Comparison of ENCODE assay signal across 8 mouse cellular contexts in the genomic region with DNA sequence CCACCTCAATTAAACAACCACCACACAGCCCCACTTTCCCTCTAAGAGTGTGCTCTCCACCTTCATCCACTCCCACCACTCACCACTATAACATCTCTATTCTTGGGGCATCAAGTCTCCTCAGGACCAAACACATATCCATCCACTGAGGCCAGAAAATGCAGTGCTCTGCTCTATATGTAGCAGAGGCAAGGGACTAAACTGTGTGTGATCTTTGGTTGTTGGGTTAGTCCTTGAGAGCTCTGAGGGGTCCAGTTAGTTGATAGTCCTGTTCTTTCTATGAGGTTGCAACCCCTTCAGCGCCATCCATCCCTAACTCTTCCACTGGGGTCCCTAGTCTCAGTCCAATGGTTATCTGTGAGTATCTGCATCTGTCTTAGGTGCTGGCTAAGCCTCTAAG. TPM values are rescaled to one million over a fixed set of nuclear protein-coding genes. Genes with fewer than 3 reads are reported as not detected.
DNase-seq lines count a peak whose midpoint lies in the region; ATAC-seq and TF ChIP-seq lines count a peak whose summit lies in the region.

No protein-coding gene starts in this region.

- H3K27ac ChIP-seq in lung, embryonic 14.5 days (ENCODE audit: low read depth) = no peak overlapping the region
- no peak overlapping the region for H3K27ac ChIP-seq in heart, embryonic 15.5 days
- H3K27ac ChIP-seq in liver, embryonic 12.5 days = no peak overlapping the region
- no peak overlapping the region for H3K27ac ChIP-seq in neural tube, embryonic 15.5 days (replicated peaks)

- no peak overlapping the region for H3K4me2 ChIP-seq in lung, embryonic 14.5 days
- no peak overlapping the region for H3K4me2 ChIP-seq in heart, embryonic 15.5 days
- H3K4me2 ChIP-seq in liver, embryonic 12.5 days = no peak overlapping the region
- H3K4me2 ChIP-seq in neural tube, embryonic 15.5 days = no peak overlapping the region

- 62% methylated on average over 1 of the region's 1 CpGs for WGBS in lung, embryonic 14.5 days
- WGBS in heart, embryonic 15.5 days = 52% methylated on average over 1 of the region's 1 CpGs
- 40% methylated on average over 1 of the region's 1 CpGs for WGBS in liver, embryonic 12.5 days (ENCODE audit: insufficient replicate concordance)
- 77% methylated on average over 1 of the region's 1 CpGs for WGBS in neural tube, embryonic 15.5 days

- no peak for TF ChIP-seq CTCF in lung, embryonic 14.5 days (IDR thresholded peaks at IDR 0.05; ENCODE audit: low read depth)

- H3K9me3 ChIP-seq in lung, embryonic 14.5 days (ENCODE audit: low read depth, low read length) = no peaks in the 10 kb centered on the region
- no peaks in the 10 kb centered on the region for H3K9me3 ChIP-seq in heart, embryonic 15.5 days (replicated peaks)
- H3K9me3 ChIP-seq in liver, embryonic 12.5 days (replicated peaks) = 0 out of 2 replicates have a peak, but pooled peaks cover 5% of the 10 kb centered on the region
- no peaks in the 10 kb centered on the region for H3K9me3 ChIP-seq in neural tube, embryonic 15.5 days (replicated peaks)

- no peaks in the 10 kb centered on the region for H3K36me3 ChIP-seq in lung, embryonic 14.5 days (ENCODE audit: insufficient read depth)
- H3K36me3 ChIP-seq in heart, embryonic 15.5 days = no peaks in the 10 kb centered on the region
- H3K36me3 ChIP-seq in liver, embryonic 12.5 days = no peaks in the 10 kb centered on the region
- no peaks in the 10 kb centered on the region for H3K36me3 ChIP-seq in neural tube, embryonic 15.5 days

- peak; percentile 11 for DNase-seq in lung, embryonic 14.5 days
- DNase-seq in lung, postnatal 25 days (ENCODE audit: low spot score) = no peak
- DNase-seq in embryo, embryonic 10.5 days (ENCODE audit: low spot score) = peak; percentile 21
- DNase-seq in urinary bladder, postnatal 4 days (ENCODE audit: low spot score in 2 of 2) = no peak
- DNase-seq in spleen, adult 18-20 months = no peak

- no peak overlapping the region for H3K9ac ChIP-seq in lung, embryonic 14.5 days
- no peak overlapping the region for H3K9ac ChIP-seq in heart, embryonic 15.5 days
- H3K9ac ChIP-seq in liver, embryonic 12.5 days = no peak overlapping the region
- H3K9ac ChIP-seq in neural tube, embryonic 15.5 days (replicated peaks) = no peak overlapping the region

- no peaks in the 10 kb centered on the region for H3K27me3 ChIP-seq in lung, embryonic 14.5 days (ENCODE audit: insufficient read depth, low read length)
- no peaks in the 10 kb centered on the region for H3K27me3 ChIP-seq in heart, embryonic 15.5 days
- no peaks in the 10 kb centered on the region for H3K27me3 ChIP-seq in liver, embryonic 12.5 days (replicated peaks)
- H3K27me3 ChIP-seq in neural tube, embryonic 15.5 days (replicated peaks) = no peaks in the 10 kb centered on the region

- ATAC-seq in lung, embryonic 14.5 days (ENCODE audit: insufficient read depth) = peak; percentile 80
- ATAC-seq in heart, embryonic 15.5 days (replicated peaks; ENCODE audit: insufficient number of reproducible peaks, insufficient read depth, low FRiP score, low read depth) = peak; percentile 68
- ATAC-seq in liver, embryonic 12.5 days = peak; percentile 68
- ATAC-seq in neural tube, embryonic 15.5 days (ENCODE audit: low FRiP score) = peak; percentile 76

- no peaks in the 10 kb centered on the region for H3K4me1 ChIP-seq in lung, embryonic 14.5 days (ENCODE audit: insufficient read depth)
- H3K4me1 ChIP-seq in heart, embryonic 15.5 days (replicated peaks) = no peaks in the 10 kb centered on the region
- no peaks in the 10 kb centered on the region for H3K4me1 ChIP-seq in liver, embryonic 12.5 days
- H3K4me1 ChIP-seq in neural tube, embryonic 15.5 days = no peaks in the 10 kb centered on the region

- no peak overlapping the region for H3K4me3 ChIP-seq in lung, embryonic 14.5 days (ENCODE audit: low read depth, low read length)
- no peak overlapping the region for H3K4me3 ChIP-seq in heart, embryonic 15.5 days
- H3K4me3 ChIP-seq in liver, embryonic 12.5 days = no peak overlapping the region
- H3K4me3 ChIP-seq in neural tube, embryonic 15.5 days (replicated peaks) = no peak overlapping the region

RNA-seq across cellular contexts. Expression of a gene that starts 0.7 kb away (rescaled TPM):
- polyA plus RNA-seq in lung, embryonic 14.5 days (2014; fragmentation: Nextera tagmentation; extraction: Ambion mirVana) = not detected in 2 replicates
- polyA plus RNA-seq in heart, embryonic 15.5 days (2015; fragmentation: Nextera tagmentation; extraction: Ambion mirVana) = not detected in 2 replicates
- not detected in 2 replicates for polyA plus RNA-seq in liver, embryonic 12.5 days (2016; fragmentation: Nextera tagmentation; extraction: Ambion mirVana)
- polyA plus RNA-seq in neural tube, embryonic 15.5 days (2015; fragmentation: Nextera tagmentation; extraction: Ambion mirVana) = not detected in 2 replicates

Comparison
In these comparisons a context has a peak if more than half of its experiments do, and no peak if none do; other contexts are left out.
1. DNase-seq: peak in lung, embryonic 14.5 days (single experiment) and embryo, embryonic 10.5 days (single experiment); none in lung, postnatal 25 days (single experiment), urinary bladder, postnatal 4 days (0 of 2) and spleen, adult 18-20 months (0 of 2).
2. Peak in every context shown above with its lines, with median percentiles within 50 percentile points of each other: ATAC-seq.